Mouse (Mus musculus) lung, adult 18-20 months (tissue): ENCODE results near the gene Nedd9.
A peak's percentile ranks its signal among the peaks of the same experiment; 100 is the strongest.
"Not testable (repeated sequence)": the region's sequence is repeated elsewhere in the genome, so short reads cannot be mapped to it uniquely, and the experiment has no call there.

ENCODE experiments used
- DNase-seq, 2 experiments: peaks; one replicate each; pipeline ENCODE4 v3.0.0; 2022; ENCODE audit warnings: mixed read lengths in 2 of 2

Gene Nedd9

GRCm38 (mm10) chr13:41291466-41291974 lies 195.6 kb downstream of the Nedd9 start:
- DNase-seq, result no peak

- DNase-seq, result no peak
Measured at GRCm38 (mm10) chr13:41286285-41286684, 200.9 kb downstream of the Nedd9 start.

- DNase-seq, result no peak
Measured at GRCm38 (mm10) chr13:41285448-41285847, 201.7 kb downstream of the Nedd9 start.

- peak; percentile 52 to 77 for DNase-seq
Measured at GRCm38 (mm10) chr13:41283256-41283655, 203.9 kb downstream of the Nedd9 start.

GRCm38 (mm10) chr13:41280696-41281095 lies 206.5 kb downstream of the Nedd9 start:
- no peak for DNase-seq

GRCm38 (mm10) chr13:41273927-41274650 lies 213.1 kb downstream of the Nedd9 start, which contains the start of gene Gm17364:
Gm17364 (minus strand) TSS chr13:41273977.
- no peak for DNase-seq

GRCm38 (mm10) chr13:41267827-41268408 lies 219.2 kb downstream of the Nedd9 start:
- no peak for DNase-seq

- DNase-seq, result no peak
Measured at GRCm38 (mm10) chr13:41263304-41264006, 223.7 kb downstream of the Nedd9 start.

GRCm38 (mm10) chr13:41261617-41262016 lies 225.5 kb downstream of the Nedd9 start:
- DNase-seq, result not testable (repeated sequence)
